Mouse (Mus musculus) erythroblast, embryonic 14.5 days (primary cell): ENCODE results near the gene Mcts2. TPM values are rescaled to one million over a fixed set of nuclear protein-coding genes. Genes with fewer than 3 reads are reported as not detected.
"Not testable (repeated sequence)": the region's sequence is repeated elsewhere in the genome, so short reads cannot be mapped to it uniquely, and the experiment has no call there.

Source experiments
- H3K27me3 ChIP-seq: 2 replicates; pipeline ENCODE4 v1.6.1; 2012; ENCODE audit warnings: inconsistent platforms; ENCODE audit not compliant: control insufficient read depth
- H3K36me3 ChIP-seq: 2 replicates; pipeline ENCODE4 v1.6.1; 2012; ENCODE audit warnings: mild to moderate bottlenecking, inconsistent platforms; ENCODE audit not compliant: control insufficient read depth
- H3K4me1 ChIP-seq: 2 replicates; pipeline ENCODE4 v1.6.1; 2012; ENCODE audit warnings: inconsistent platforms; ENCODE audit not compliant: control insufficient read depth
- H3K4me3 ChIP-seq: replicated peaks from 2 replicates; pipeline ENCODE3; 2012; ENCODE audit warnings: moderate library complexity, mild to moderate bottlenecking, inconsistent platforms
- H3K9me3 ChIP-seq: 2 replicates; pipeline ENCODE4 v1.6.1; 2012; ENCODE audit warnings: low read length, inconsistent platforms, mixed read lengths; ENCODE audit not compliant: control insufficient read depth
- GATA1 ChIP-seq: IDR thresholded peaks from 2 replicates; pipeline ENCODE4 v1.6.1; 2012; ENCODE audit warnings: low read length, inconsistent platforms, mixed read lengths
- TAL1 ChIP-seq: IDR thresholded peaks from 3 replicates; pipeline ENCODE4 v1.6.1; 2012; ENCODE audit warnings: low read length, inconsistent platforms, mixed read lengths
- polyA plus RNA-seq: library from polyadenylated mRNA; stranded (reverse); fragments of >175 nt; gene quantifications from 2 replicates; pipeline ENCODE4 v1.2.3, GENCODE M21; 2012

Gene Mcts2
- polyA plus RNA-seq: 0.19 and 0.30 TPM in 2 replicates

DNA sequence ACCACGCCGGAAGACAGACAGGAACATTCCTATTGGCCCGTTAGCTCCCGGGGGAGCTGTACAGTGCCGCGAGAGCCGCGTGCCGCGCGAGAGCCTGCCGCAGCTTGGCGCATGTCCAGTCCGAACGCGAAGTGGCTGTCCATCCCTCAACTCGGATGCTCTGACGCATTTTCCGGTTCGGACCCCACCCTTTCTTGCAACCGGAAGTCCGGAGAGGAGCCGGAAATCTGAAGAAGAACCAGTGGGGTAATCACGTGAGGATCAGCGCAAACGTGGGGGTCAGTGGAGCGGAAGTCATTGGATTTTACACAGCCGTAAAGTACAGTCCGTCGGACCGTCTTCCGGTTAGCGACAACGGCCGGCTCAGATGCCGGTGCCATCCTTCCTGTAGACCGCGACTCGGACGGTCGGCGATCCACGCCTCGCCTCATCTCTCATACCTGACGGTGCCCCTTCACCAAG, at the start of gene Mcts2:
Mcts2 (plus strand) TSS at position 230 of the 462 bp plus-strand sequence.
- H3K27me3 ChIP-seq: no peaks in the 10 kb centered on the region
- TF ChIP-seq TAL1 (no peak), GATA1 (no peak)
- H3K4me3 ChIP-seq: peak within 1 kb of the TSS; percentile 82
- peaks cover 6% of the 10 kb centered on the region for H3K9me3 ChIP-seq
- H3K36me3 ChIP-seq: peaks cover 93% of the 10 kb centered on the region
- peaks cover 22% of the 10 kb centered on the region for H3K4me1 ChIP-seq

DNA sequence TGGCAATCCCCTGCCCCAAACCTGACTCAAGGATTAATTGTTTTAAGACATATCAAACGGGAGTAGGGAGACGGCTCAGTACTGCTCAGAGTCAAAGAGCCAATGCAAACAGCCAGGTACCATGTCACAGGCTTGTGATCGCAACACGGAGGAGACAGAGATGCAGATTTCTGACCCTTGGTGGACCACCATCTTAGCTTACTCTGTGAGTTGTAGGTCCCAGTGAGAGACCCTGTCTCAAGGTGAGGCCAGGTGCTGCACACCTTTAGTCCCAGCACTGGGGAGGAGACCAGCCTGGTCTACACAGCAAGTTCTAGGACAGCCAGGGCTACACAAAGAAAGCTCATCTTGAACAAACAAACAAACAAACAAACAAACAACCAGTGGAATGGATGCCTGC, 49.5 kb upstream of the Mcts2 start:
- no peak for TF ChIP-seq TAL1
- TF ChIP-seq GATA1: no peak
- peaks cover 8% of the 10 kb centered on the region for H3K27me3 ChIP-seq
- H3K9me3 ChIP-seq: no peaks in the 10 kb centered on the region
- no peaks in the 10 kb centered on the region for H3K36me3 ChIP-seq
- H3K4me3 ChIP-seq: no peak overlapping the region
- no peaks in the 10 kb centered on the region for H3K4me1 ChIP-seq

DNA sequence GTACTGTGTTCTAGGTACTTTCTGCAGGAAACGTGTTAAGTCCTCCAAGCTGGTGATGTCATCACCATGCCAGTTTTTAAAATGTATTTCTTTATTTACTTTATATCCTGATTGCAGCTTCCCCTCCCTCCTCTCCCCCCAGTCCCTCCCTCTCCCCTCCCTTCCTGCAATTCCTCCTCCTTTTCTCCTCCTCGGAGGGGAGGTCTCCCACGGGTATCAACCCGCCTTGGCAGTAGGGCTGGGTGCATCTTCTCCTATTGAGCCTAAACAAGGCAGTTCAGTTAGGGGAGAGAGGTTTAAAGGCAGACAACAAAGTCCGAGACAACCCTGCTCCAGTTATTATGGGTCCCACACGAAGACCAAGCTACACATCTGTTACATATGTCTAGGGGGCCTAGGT, 48.0 kb upstream of the Mcts2 start:
- Histone ChIP-seq H3K4me1 (no peaks in the 10 kb centered on the region), H3K9me3 (peaks cover 2% of the 10 kb centered on the region; the same call in 1 of the 2 replicates), H3K36me3 (no peaks in the 10 kb centered on the region), H3K4me3 (no peak overlapping the region), H3K27me3 (peaks cover 3% of the 10 kb centered on the region)
- TF ChIP-seq TAL1: no peak
- no peak for TF ChIP-seq GATA1

DNA sequence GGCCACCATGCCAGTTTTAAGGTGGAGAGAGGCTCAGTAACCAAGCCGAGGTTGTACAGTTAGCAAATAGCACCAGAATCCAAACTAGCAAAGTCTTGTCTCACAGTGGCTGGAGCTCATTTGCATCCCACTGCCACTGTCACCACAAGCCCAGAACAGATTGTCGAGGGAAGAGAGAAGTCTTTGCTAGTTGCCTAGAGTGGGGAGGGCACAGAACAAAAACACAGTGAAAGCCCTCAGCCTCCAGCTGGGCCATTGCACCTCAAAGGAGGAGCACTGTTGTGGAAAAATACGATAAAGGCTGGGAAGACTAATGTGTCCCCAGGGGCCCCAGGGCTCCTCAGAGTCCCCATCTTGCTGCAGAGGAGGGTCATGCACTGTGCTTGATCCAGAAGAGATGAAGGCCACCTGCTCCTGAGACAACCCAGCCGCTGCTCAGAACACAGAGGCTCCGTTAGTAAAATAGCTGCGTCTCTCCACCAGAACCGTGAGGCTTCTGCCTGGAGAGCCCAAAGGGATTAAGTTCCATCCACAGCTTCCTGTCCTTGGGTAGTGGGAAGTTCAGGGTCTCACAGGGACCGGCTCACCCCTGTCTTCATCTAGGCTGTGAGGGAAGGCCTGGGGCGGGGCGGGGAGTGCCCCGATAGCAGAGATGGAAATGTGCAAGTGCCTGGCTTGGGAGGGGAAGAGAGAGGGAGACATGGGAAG, 47.3 kb upstream of the Mcts2 start:
- TF ChIP-seq GATA1 (no peak), TAL1 (no peak)
- H3K27me3 ChIP-seq: peaks cover under 1% of the 10 kb centered on the region
- H3K36me3 ChIP-seq: no peaks in the 10 kb centered on the region
- H3K4me3 ChIP-seq: no peak overlapping the region
- no peaks in the 10 kb centered on the region for H3K4me1 ChIP-seq
- H3K9me3 ChIP-seq: peaks cover 2% of the 10 kb centered on the region; the same call in 1 of the 2 replicates

DNA sequence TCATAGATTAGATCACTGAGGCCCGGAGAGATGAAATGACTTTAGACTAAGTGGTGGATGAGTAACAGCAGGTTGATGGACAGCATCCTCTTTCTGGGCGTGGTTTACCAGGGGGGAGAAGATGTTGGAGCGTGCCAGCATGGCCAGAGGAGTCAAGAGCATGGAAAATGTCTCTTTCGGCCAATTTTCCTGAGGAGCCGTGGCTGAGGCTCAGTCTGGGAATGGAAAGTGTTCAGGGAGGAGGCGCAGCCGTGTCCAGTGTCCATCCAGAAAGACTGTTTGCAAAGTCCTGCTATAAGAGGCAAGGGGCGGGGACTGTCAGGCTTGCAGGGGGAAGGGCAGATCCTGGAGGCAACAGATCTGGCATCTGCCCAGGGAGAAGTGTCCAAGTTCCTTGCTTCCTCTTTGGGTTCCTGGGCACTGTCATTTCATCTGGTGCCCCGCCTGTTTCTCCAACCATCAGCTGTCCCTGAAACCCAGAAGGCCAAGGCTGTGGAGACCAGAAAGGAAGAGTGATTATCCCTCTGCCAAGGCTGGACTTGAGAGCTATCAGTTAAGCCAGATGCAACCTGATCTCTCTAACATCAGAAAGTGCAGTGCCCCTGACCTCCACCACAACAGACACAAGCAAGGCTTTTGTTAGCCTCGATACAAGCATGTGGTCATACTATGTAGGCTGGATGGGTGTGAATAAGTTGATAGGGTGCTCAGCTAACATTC, 33.8 kb upstream of the Mcts2 start:
- Histone ChIP-seq H3K27me3 (no peaks in the 10 kb centered on the region), H3K4me1 (no peaks in the 10 kb centered on the region), H3K36me3 (no peaks in the 10 kb centered on the region), H3K9me3 (no peaks in the 10 kb centered on the region), H3K4me3 (no peak overlapping the region)
- TF ChIP-seq GATA1: no peak

DNA sequence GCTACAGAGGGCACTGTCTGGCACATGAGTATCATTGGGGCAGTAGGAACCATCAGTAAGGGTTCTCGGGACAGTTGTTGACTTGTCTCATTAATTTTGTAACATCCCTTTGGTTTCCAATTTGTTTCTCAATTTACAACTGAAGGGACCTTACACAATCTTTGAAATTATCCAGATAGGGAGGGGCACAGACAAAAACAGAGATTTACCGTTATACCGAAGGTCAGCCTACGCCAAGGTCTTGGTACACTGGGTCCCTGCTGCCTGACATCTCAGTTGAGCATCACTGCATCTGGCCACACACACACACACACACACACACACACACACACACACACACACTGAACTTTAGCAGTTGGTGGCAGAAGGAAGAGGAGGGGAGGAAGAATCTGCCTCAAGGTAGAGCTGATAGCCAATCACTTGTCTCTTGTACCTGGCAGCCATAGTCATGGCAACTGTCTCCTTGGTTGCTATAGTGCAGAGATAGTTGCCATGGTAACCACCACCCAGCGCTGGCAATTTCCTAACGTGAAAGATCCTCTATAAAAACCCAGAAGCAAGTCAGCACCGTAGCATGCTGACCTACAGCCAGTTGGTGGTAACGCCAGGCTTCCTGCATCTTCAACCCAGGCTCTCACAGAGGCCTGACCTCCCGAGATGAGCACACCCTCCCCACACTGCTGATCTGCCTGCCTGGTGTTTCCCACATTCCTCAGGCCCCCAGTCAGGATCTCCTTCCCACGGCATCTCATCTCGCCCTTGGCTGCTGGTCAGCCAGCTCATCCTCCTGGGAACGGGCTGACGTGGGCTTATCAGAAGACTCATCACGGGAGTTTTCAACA, 32.7 kb upstream of the Mcts2 start:
- Histone ChIP-seq H3K4me1 (no peaks in the 10 kb centered on the region), H3K36me3 (no peaks in the 10 kb centered on the region), H3K27me3 (no peaks in the 10 kb centered on the region), H3K4me3 (no peak overlapping the region), H3K9me3 (no peaks in the 10 kb centered on the region)
- TF ChIP-seq GATA1: no peak
- TF ChIP-seq TAL1: no peak

DNA sequence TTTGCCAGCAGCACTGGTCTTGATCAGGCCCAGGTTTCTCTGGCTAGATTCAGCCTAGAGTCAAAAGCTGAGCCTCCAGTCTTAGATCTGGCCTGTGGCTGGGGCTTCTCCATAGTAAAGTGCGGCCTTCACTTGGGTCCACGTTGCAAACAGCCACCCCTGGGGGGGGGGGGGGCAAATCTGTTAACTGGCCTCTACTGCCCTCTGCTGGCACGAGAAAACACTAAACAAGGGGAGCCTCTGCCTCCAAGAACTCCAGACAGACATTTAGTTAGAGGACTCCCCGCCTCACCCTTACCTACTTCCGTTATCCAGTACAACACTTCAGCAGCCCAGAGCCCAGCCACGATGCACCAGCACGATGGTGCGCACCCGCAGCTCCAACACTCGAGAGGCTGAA, 29.4 kb upstream of the Mcts2 start:
- H3K9me3 ChIP-seq: no peaks in the 10 kb centered on the region
- TF ChIP-seq TAL1 (no peak), GATA1 (no peak)
- H3K4me1 ChIP-seq: no peaks in the 10 kb centered on the region
- H3K36me3 ChIP-seq: no peaks in the 10 kb centered on the region
- no peaks in the 10 kb centered on the region for H3K27me3 ChIP-seq
- no peak overlapping the region for H3K4me3 ChIP-seq

DNA sequence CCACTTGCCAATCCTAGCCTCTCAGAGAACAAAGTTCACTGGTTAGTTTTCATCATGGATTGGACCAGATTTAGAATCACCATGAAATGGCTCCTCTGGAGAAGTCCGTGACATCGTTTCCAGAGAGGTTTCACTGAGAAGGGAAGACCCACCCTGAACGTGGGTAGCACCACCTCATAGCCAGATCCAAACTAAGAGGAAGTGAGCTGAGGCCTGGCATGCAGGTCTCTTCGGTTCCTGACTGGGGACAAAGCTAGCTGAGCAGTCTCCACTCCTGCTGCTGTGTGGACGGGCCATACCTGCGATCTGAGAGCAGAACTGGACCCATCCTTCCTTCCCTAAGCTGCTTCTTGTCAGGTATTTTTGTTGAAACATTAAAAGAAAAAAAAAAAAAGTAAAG, 25.7 kb upstream of the Mcts2 start:
- TF ChIP-seq TAL1: no peak
- no peak for TF ChIP-seq GATA1

DNA sequence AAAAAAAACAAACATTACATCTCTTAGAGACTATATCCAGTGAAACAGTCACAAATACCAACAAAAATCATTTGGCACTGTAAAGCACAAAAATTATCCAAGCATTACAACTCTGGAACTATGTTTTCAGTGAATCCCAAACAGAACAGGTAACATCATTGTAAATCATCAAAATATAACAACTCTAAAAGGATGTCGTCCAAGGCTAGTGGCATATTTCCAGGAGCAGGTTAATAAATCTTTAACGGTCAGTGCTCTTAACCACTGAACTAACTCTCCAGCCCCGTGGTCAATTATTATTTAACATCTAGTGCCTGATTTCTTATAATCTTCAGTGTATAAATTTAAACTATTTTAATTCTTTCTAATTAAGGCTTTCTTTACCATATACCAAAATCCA, 20.6 kb upstream of the Mcts2 start:
- H3K4me1 ChIP-seq: peaks cover 22% of the 10 kb centered on the region
- H3K9me3 ChIP-seq, H3K36me3 ChIP-seq, H3K27me3 ChIP-seq, H3K4me3 ChIP-seq: not testable (repeated sequence)

More for the DNA sequence above, 25.7 kb upstream of the Mcts2 start:
- no peaks in the 10 kb centered on the region for H3K4me1 ChIP-seq
- peaks cover 2% of the 10 kb centered on the region; the same call in 1 of the 2 replicates for H3K27me3 ChIP-seq
- no peak overlapping the region for H3K4me3 ChIP-seq
- no peaks in the 10 kb centered on the region for H3K36me3 ChIP-seq
- no peaks in the 10 kb centered on the region for H3K9me3 ChIP-seq
